In the genomic region with DNA sequence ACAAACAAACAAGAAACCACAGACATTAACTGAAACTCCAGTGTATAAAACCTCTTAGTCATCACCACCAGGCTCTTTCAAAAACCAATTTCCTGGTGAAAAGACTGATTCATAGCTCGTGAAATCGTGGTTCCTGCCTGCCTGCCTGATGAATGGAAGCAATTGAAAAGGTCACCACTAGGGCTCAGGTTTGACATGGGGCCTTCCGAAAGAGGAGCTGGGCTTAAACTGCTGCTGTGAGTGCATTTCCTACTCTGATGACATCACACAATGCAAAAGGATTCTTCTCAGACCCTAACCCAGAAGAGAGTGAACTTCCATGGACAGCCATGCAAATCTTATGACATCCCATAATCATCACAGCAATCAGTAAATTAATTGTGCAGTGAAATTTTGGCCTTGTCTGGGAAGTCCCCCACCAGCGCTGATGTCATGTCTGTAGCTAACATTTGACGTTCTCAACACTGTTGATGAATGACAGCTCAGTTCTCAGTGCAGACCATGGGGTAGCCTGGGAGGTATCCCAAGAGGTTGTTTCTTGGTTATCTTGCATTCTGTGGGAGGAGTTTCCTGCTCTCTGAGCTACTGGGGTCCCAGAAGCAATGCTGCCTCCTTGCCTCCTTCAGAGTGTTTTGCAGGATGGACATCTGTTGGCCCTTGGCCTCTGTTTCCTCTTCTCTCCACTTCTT, we compare ENCODE assay signal across 8 mouse cellular contexts.
DNase-seq lines count a peak whose midpoint lies in the region; ATAC-seq lines count a peak whose summit lies in the region.
"Had no signal": no experiment of that assay in that cellular context is flagged by ENCODE, and none has a peak within 500 bp of the region (broad histone marks: within the 10 kb centered on the region; RNA-seq: fewer than 3 reads in every experiment).

No protein-coding gene starts in this region.

- H3K4me3 ChIP-seq in kidney, embryonic 16.5 days (ENCODE audit: low read length): no peak overlapping the region
- no peak overlapping the region for H3K4me3 ChIP-seq in embryonic facial prominence, embryonic 10.5 days

- H3K4me1 ChIP-seq in kidney, embryonic 16.5 days (ENCODE audit: insufficient read depth, low read length): peaks cover 4% of the 10 kb centered on the region; the same call in 1 of the 2 replicates
- H3K4me1 ChIP-seq in embryonic facial prominence, embryonic 10.5 days: peaks cover 19% of the 10 kb centered on the region

- ATAC-seq in kidney, embryonic 16.5 days (ENCODE audit: low FRiP score, low TSS enrichment): peak; percentile 49; the same call in 1 of the 2 replicates

- H3K36me3 ChIP-seq in kidney, embryonic 16.5 days (ENCODE audit: insufficient read depth, low read length): no peaks in the 10 kb centered on the region
- H3K36me3 ChIP-seq in embryonic facial prominence, embryonic 10.5 days (replicated peaks): no peaks in the 10 kb centered on the region

- H3K9ac ChIP-seq in kidney, embryonic 16.5 days (replicated peaks; ENCODE audit: low read length): no peak overlapping the region

- H3K9me3 ChIP-seq in kidney, embryonic 16.5 days (ENCODE audit: low read length): peaks cover 6% of the 10 kb centered on the region; the same call in 1 of the 2 replicates
- peaks cover 3% of the 10 kb centered on the region; the same call in 1 of the 2 replicates for H3K9me3 ChIP-seq in embryonic facial prominence, embryonic 10.5 days

- H3K27ac ChIP-seq in kidney, embryonic 16.5 days (ENCODE audit: low read length): no peak overlapping the region
- H3K27ac ChIP-seq in embryonic facial prominence, embryonic 10.5 days (replicated peaks): peak overlapping the region; percentile 5

- no peaks in the 10 kb centered on the region for H3K27me3 ChIP-seq in kidney, embryonic 16.5 days (ENCODE audit: insufficient read depth, low read length)
- no peaks in the 10 kb centered on the region for H3K27me3 ChIP-seq in embryonic facial prominence, embryonic 10.5 days (replicated peaks; ENCODE audit: low read depth, poor library complexity, severe bottlenecking)

- H3K4me2 ChIP-seq in kidney, embryonic 16.5 days (replicated peaks; ENCODE audit: low read depth, low read length): no peak overlapping the region

- WGBS in kidney, embryonic 16.5 days: 38% methylated on average over 5 of the region's 5 CpGs
- WGBS in embryonic facial prominence, embryonic 10.5 days: 35% methylated on average over 5 of the region's 5 CpGs

- no peak for DNase-seq in kidney, postnatal 36 days
- peak; percentile 55 for DNase-seq in NIH3T3 (ENCODE audit: low read depth)
- peak; percentile 69 for DNase-seq in embryonic facial prominence, embryonic 10.5 days (ENCODE audit: low spot score)
- peak; percentile 70 for DNase-seq in mesoderm, embryonic 11.5 days (ENCODE audit: low read depth, low spot score)
- no peak for DNase-seq in spleen, postnatal 10 days (ENCODE audit: low spot score in 2 of 2)
- no peak for DNase-seq in testis, postnatal 10 days (ENCODE audit: low spot score)
- DNase-seq: layer of hippocampus, postnatal 36 days had no signal

Comparison
In these comparisons a context has a peak if more than half of its experiments do, and no peak if none do; other contexts are left out.
1. DNase-seq: peak in NIH3T3 (single experiment), embryonic facial prominence, embryonic 10.5 days (single experiment) and mesoderm, embryonic 11.5 days (single experiment); none in kidney, postnatal 36 days (0 of 2), spleen, postnatal 10 days (0 of 2) and testis, postnatal 10 days (single experiment).